Mouse (Mus musculus): ENCODE results near the gene Eefsec. TPM values are rescaled to one million over a fixed set of nuclear protein-coding genes. Genes with fewer than 3 reads are reported as not detected.

Gene Eefsec
- total and polyA plus RNA-seq, 3 experiments, result 27.5 to 378 (median 40.7) TPM

GRCm38 (mm10) chr6:88352541-88352940 is 93.8 kb downstream of the Eefsec start:
- TF ChIP-seq SMC3 (IDR thresholded peaks at IDR 0.05; ENCODE audit: low read depth, low read length) (no peak), ZKSCAN1 (IDR thresholded peaks at IDR 0.05; ENCODE audit: low read depth, low read length) (no peak), USF1 (IDR thresholded peaks at IDR 0.05; ENCODE audit: low read depth, low read length) (no peak), ELF1 (IDR thresholded peaks at IDR 0.05; ENCODE audit: low read depth, low read length) (no peak), MEF2A (IDR thresholded peaks at IDR 0.05; ENCODE audit: extremely low read depth, insufficient replicate concordance, low read depth, low read length, poor library complexity, severe bottlenecking) (no peak), ZMIZ1 (IDR thresholded peaks at IDR 0.05; ENCODE audit: low read depth, low read length) (no peak), MYC (IDR thresholded peaks at IDR 0.05; ENCODE audit: low read depth, low read length) (no peak), CHD1 (IDR thresholded peaks at IDR 0.05; ENCODE audit: low read depth, low read length) (no peak), CHD2 (IDR thresholded peaks at IDR 0.05; ENCODE audit: low read length) (no peak), KAT2A (conservative IDR thresholded peaks at IDR 0.05; ENCODE audit: low read depth, low read length) (no peak), ZNF384 (IDR thresholded peaks at IDR 0.05; ENCODE audit: low read depth, low read length) (no peak), JUND (IDR thresholded peaks at IDR 0.05; ENCODE audit: low read depth, low read length) (no peak), MAZ (IDR thresholded peaks at IDR 0.05; ENCODE audit: low read depth, low read length) (no peak), HCFC1 (IDR thresholded peaks at IDR 0.05; ENCODE audit: low read depth, low read length) (no peak), RAD21 (IDR thresholded peaks at IDR 0.05; ENCODE audit: low read depth, low read length) (no peak), RCOR1 (IDR thresholded peaks at IDR 0.05; ENCODE audit: low read depth, low read length) (no peak), MAFK (IDR thresholded peaks at IDR 0.05; ENCODE audit: borderline replicate concordance, low read depth, low read length) (no peak), MYB (IDR thresholded peaks at IDR 0.05; ENCODE audit: low read depth, low read length) (no peak)
- DNase-seq (ENCODE audit: low read depth, low spot score), result no peak
- no peak overlapping the region for H3K9ac ChIP-seq (ENCODE audit: control insufficient read depth, low read depth, low read length, poor library complexity, severe bottlenecking)
- H3K36me3 ChIP-seq (ENCODE audit: control insufficient read depth in 1 of 2, insufficient read depth in 2 of 2, low read length in 2 of 2), result peaks cover 0 to 1% of the 10 kb centered on the region in 2 experiments; a peak in 1 of 4 replicates
- H3K9me3 ChIP-seq (replicated peaks; ENCODE audit: insufficient read depth, low read length), result no peaks in the 10 kb centered on the region
- H3K4me3 ChIP-seq (ENCODE audit: control insufficient read depth in 1 of 2, insufficient read depth in 1 of 2, low read depth in 2 of 2, low read length in 2 of 2), result no peak overlapping the region
- no peaks in the 10 kb centered on the region for H3K27me3 ChIP-seq (ENCODE audit: control insufficient read depth in 1 of 2, insufficient read depth in 2 of 2, low read length in 2 of 2)
- no peaks in the 10 kb centered on the region for H3K4me1 ChIP-seq (ENCODE audit: control insufficient read depth in 1 of 2, insufficient read depth in 2 of 2, low read length in 2 of 2)
- no peaks in the 10 kb centered on the region for H3K79me2 ChIP-seq (ENCODE audit: control insufficient read depth, insufficient read depth, low read length, poor library complexity)
- H3K27ac ChIP-seq (ENCODE audit: control insufficient read depth, low read depth, low read length), result no peak overlapping the region

- Histone ChIP-seq H3K4me1 (ENCODE audit: control insufficient read depth in 1 of 2, insufficient read depth in 2 of 2, low read length in 2 of 2) (no peaks in the 10 kb centered on the region), H3K4me3 (ENCODE audit: control insufficient read depth in 1 of 2, insufficient read depth in 1 of 2, low read depth in 2 of 2, low read length in 2 of 2) (no peak overlapping the region), H3K9me3 (replicated peaks; ENCODE audit: insufficient read depth, low read length) (no peaks in the 10 kb centered on the region), H3K36me3 (ENCODE audit: control insufficient read depth in 1 of 2, insufficient read depth in 2 of 2, low read length in 2 of 2) (no peaks in the 10 kb centered on the region; a peak in 1 of 4 replicates), H3K79me2 (ENCODE audit: control insufficient read depth, insufficient read depth, low read length, poor library complexity) (no peaks in the 10 kb centered on the region), H3K27me3 (ENCODE audit: control insufficient read depth in 1 of 2, insufficient read depth in 2 of 2, low read length in 2 of 2) (no peaks in the 10 kb centered on the region), H3K9ac (ENCODE audit: control insufficient read depth, low read depth, low read length, poor library complexity, severe bottlenecking) (no peak overlapping the region), H3K27ac (ENCODE audit: control insufficient read depth, low read depth, low read length) (no peak overlapping the region)
- TF ChIP-seq GABPA (IDR thresholded peaks at IDR 0.05; ENCODE audit: low read depth, low read length), result no peak
- no peak for DNase-seq (ENCODE audit: low read depth, low spot score)
Measured at GRCm38 (mm10) chr6:88346776-88347175, 99.6 kb downstream of the Eefsec start.
